Mouse (Mus musculus): ENCODE results near the gene Hnrnpf. TPM values are rescaled to one million over a fixed set of nuclear protein-coding genes. Genes with fewer than 3 reads are reported as not detected.
A peak's percentile ranks its signal among the peaks of the same experiment; 100 is the strongest.

Hnrnpf gene
- total RNA-seq, 1 experiment, result 669 TPM

- Histone ChIP-seq H3K9ac (ENCODE audit: insufficient read depth, low read depth, low read length, poor library complexity, severe bottlenecking) (peak overlapping the region; percentile 85), H3K9me3 (ENCODE audit: control insufficient read depth, insufficient read depth, low read depth, low read length) (no peaks in the 10 kb centered on the region), H3K4me1 (ENCODE audit: control insufficient read depth in 2 of 2, insufficient read depth in 2 of 2, low read length in 2 of 2, poor library complexity in 1 of 2) (peaks cover under 1 to 7% of the 10 kb centered on the region in 2 experiments; a peak in 2 of 4 replicates), H3K36me3 (ENCODE audit: control insufficient read depth, insufficient read depth, low read length, poor library complexity, severe bottlenecking) (peaks cover 1% of the 10 kb centered on the region; the same call in 1 of the 2 replicates), H3K27ac (ENCODE audit: insufficient read depth, low read depth, low read length, poor library complexity, severe bottlenecking) (peak overlapping the region; percentile 58; the same call in 1 of the 2 replicates), H3K4me3 (ENCODE audit: insufficient read depth in 1 of 2, low read depth in 1 of 2, low read length in 2 of 2, poor library complexity in 1 of 2, severe bottlenecking in 1 of 2) (peak overlapping the region; percentile 71 to 74)
- DNase-seq (ENCODE audit: low read depth, low spot score), result no peak
- in situ Hi-C loops (cut with MboI; ENCODE audit: low sequenced_read_pairs in 2 of 2, unreplicated experiment in 2 of 2), result no loop called here
- TF ChIP-seq ZNF384 (IDR thresholded peaks at IDR 0.05; ENCODE audit: low read depth, low read length), result no peak
- TF ChIP-seq CHD2 (IDR thresholded peaks at IDR 0.05; ENCODE audit: low read depth, low read length), result no peak
- TF ChIP-seq MAFK (IDR thresholded peaks at IDR 0.05; ENCODE audit: insufficient read depth, low read depth, low read length), result no peak
- no peak for TF ChIP-seq HCFC1 (IDR thresholded peaks at IDR 0.05; ENCODE audit: borderline replicate concordance, insufficient read depth, low read length)
- TF ChIP-seq ZC3H11A (IDR thresholded peaks at IDR 0.05; ENCODE audit: borderline replicate concordance, low read depth, low read length), result no peak
Observed at GRCm38 (mm10) chr6:117906015-117906531, 5.9 kb downstream of the Hnrnpf start.

GRCm38 (mm10) chr6:117906590-117907271, 6.6 kb downstream of the Hnrnpf start:
- peak overlapping the region; percentile 95 for H3K9ac ChIP-seq (ENCODE audit: insufficient read depth, low read depth, low read length, poor library complexity, severe bottlenecking)
- no peaks in the 10 kb centered on the region for H3K9me3 ChIP-seq (ENCODE audit: control insufficient read depth, insufficient read depth, low read depth, low read length)
- peaks cover 6 to 7% of the 10 kb centered on the region in 2 experiments; a peak in 3 of 4 replicates for H3K4me1 ChIP-seq (ENCODE audit: control insufficient read depth in 2 of 2, insufficient read depth in 2 of 2, low read length in 2 of 2, poor library complexity in 1 of 2)
- peak; percentile 95 for DNase-seq (ENCODE audit: low read depth, low spot score)
- peak overlapping the region; percentile 96 for H3K27ac ChIP-seq (ENCODE audit: insufficient read depth, low read depth, low read length, poor library complexity, severe bottlenecking)
- peak overlapping the region; percentile 89 to 91 for H3K4me3 ChIP-seq (ENCODE audit: insufficient read depth in 1 of 2, low read depth in 1 of 2, low read length in 2 of 2, poor library complexity in 1 of 2, severe bottlenecking in 1 of 2)
- H3K36me3 ChIP-seq (ENCODE audit: control insufficient read depth, insufficient read depth, low read length, poor library complexity, severe bottlenecking), result peaks cover 1% of the 10 kb centered on the region; the same call in 1 of the 2 replicates
- in situ Hi-C loops (cut with MboI; ENCODE audit: low sequenced_read_pairs in 2 of 2, unreplicated experiment in 2 of 2), result no loop called here
- TF ChIP-seq ZC3H11A (IDR thresholded peaks at IDR 0.05; ENCODE audit: borderline replicate concordance, low read depth, low read length) (no peak), HCFC1 (IDR thresholded peaks at IDR 0.05; ENCODE audit: borderline replicate concordance, insufficient read depth, low read length) (0 out of 2 replicates have a peak, but pooled peaks have one; percentile 53)

- in situ Hi-C loops (cut with MboI; ENCODE audit: low sequenced_read_pairs in 2 of 2, unreplicated experiment in 2 of 2), result no loop called here
- H3K9ac ChIP-seq (ENCODE audit: insufficient read depth, low read depth, low read length, poor library complexity, severe bottlenecking), result peak overlapping the region; percentile 95
Observed at GRCm38 (mm10) chr6:117907301-117907978, 7.3 kb downstream of the Hnrnpf start.

GRCm38 (mm10) chr6:117907979-117908355, 7.8 kb downstream of the Hnrnpf start:
- Histone ChIP-seq H3K9ac (ENCODE audit: insufficient read depth, low read depth, low read length, poor library complexity, severe bottlenecking) (peak overlapping the region; percentile 95), H3K4me3 (ENCODE audit: insufficient read depth in 1 of 2, low read depth in 1 of 2, low read length in 2 of 2, poor library complexity in 1 of 2, severe bottlenecking in 1 of 2) (peak overlapping the region; percentile 89 to 91), H3K4me1 (ENCODE audit: control insufficient read depth in 2 of 2, insufficient read depth in 2 of 2, low read length in 2 of 2, poor library complexity in 1 of 2) (peaks cover 2 to 9% of the 10 kb centered on the region in 2 experiments; a peak in 2 of 4 replicates), H3K27ac (ENCODE audit: insufficient read depth, low read depth, low read length, poor library complexity, severe bottlenecking) (peak overlapping the region; percentile 96), H3K9me3 (ENCODE audit: control insufficient read depth, insufficient read depth, low read depth, low read length) (no peaks in the 10 kb centered on the region), H3K36me3 (ENCODE audit: control insufficient read depth, insufficient read depth, low read length, poor library complexity, severe bottlenecking) (peaks cover 1% of the 10 kb centered on the region; the same call in 1 of the 2 replicates)
- no peak for TF ChIP-seq ZC3H11A (IDR thresholded peaks at IDR 0.05; ENCODE audit: borderline replicate concordance, low read depth, low read length)
- TF ChIP-seq ZNF384 (IDR thresholded peaks at IDR 0.05; ENCODE audit: low read depth, low read length), result no peak
- TF ChIP-seq MAFK (IDR thresholded peaks at IDR 0.05; ENCODE audit: insufficient read depth, low read depth, low read length), result no peak
- no peak for TF ChIP-seq HCFC1 (IDR thresholded peaks at IDR 0.05; ENCODE audit: borderline replicate concordance, insufficient read depth, low read length)
- no peak for TF ChIP-seq CHD2 (IDR thresholded peaks at IDR 0.05; ENCODE audit: low read depth, low read length)
- no peak for DNase-seq (ENCODE audit: low read depth, low spot score)
- in situ Hi-C loops (cut with MboI; ENCODE audit: low sequenced_read_pairs in 2 of 2, unreplicated experiment in 2 of 2), result no loop called here

More at GRCm38 (mm10) chr6:117907301-117907978, 7.3 kb downstream of the Hnrnpf start:
- Histone ChIP-seq H3K9me3 (ENCODE audit: control insufficient read depth, insufficient read depth, low read depth, low read length) (no peaks in the 10 kb centered on the region), H3K36me3 (ENCODE audit: control insufficient read depth, insufficient read depth, low read length, poor library complexity, severe bottlenecking) (peaks cover 1% of the 10 kb centered on the region; the same call in 1 of the 2 replicates), H3K4me1 (ENCODE audit: control insufficient read depth in 2 of 2, insufficient read depth in 2 of 2, low read length in 2 of 2, poor library complexity in 1 of 2) (peaks cover 5 to 6% of the 10 kb centered on the region in 2 experiments; a peak in 3 of 4 replicates), H3K4me3 (ENCODE audit: insufficient read depth in 1 of 2, low read depth in 1 of 2, low read length in 2 of 2, poor library complexity in 1 of 2, severe bottlenecking in 1 of 2) (peak overlapping the region; percentile 89 to 91), H3K27ac (ENCODE audit: insufficient read depth, low read depth, low read length, poor library complexity, severe bottlenecking) (peak overlapping the region; percentile 96)
- TF ChIP-seq HCFC1 (IDR thresholded peaks at IDR 0.05; ENCODE audit: borderline replicate concordance, insufficient read depth, low read length), result peak; percentile 72; the same call in 1 of the 2 replicates
- 0 out of 2 replicates have a peak, but pooled peaks have one; percentile 8 for TF ChIP-seq MAFK (IDR thresholded peaks at IDR 0.05; ENCODE audit: insufficient read depth, low read depth, low read length)
- no peak for TF ChIP-seq CHD2 (IDR thresholded peaks at IDR 0.05; ENCODE audit: low read depth, low read length)
- TF ChIP-seq ZNF384 (IDR thresholded peaks at IDR 0.05; ENCODE audit: low read depth, low read length), result no peak
- no peak for TF ChIP-seq ZC3H11A (IDR thresholded peaks at IDR 0.05; ENCODE audit: borderline replicate concordance, low read depth, low read length)
- peak; percentile 85 for DNase-seq (ENCODE audit: low read depth, low spot score)

All from ES-E14 (cell line).